Mouse (Mus musculus) midbrain, embryonic 14.5 days (tissue): ENCODE results near the gene Rbm24. TPM values are rescaled to one million over a fixed set of nuclear protein-coding genes. Genes with fewer than 3 reads are reported as not detected.

Experiments used
- polyA plus RNA-seq: library from polyadenylated mRNA; unstranded; fragments of >200 nt; fragmentation: Nextera tagmentation; extraction: Ambion mirVana; gene quantifications from 2 replicates; pipeline ENCODE4 v1.2.1, GENCODE M21; 2014

Gene Rbm24
- polyA plus RNA-seq, 1 experiment from 2014 or later = 4.0 TPM

Other genes starting within 250 kb of the Rbm24 start
- gene Stmnd1, start 144.7 kb upstream of the Rbm24 start, polyA plus RNA-seq = not detected in 2 replicates
- gene Cap2, start 83.4 kb downstream of the Rbm24 start, polyA plus RNA-seq = 6.6 and 8.4 TPM in 2 replicates